Mouse (Mus musculus) adrenal gland, adult 2 months (tissue): ENCODE results near the gene Adamts14. TPM values are rescaled to one million over a fixed set of nuclear protein-coding genes. Genes with fewer than 3 reads are reported as not detected.

ENCODE experiments used
- DNase-seq: peaks from one replicate; pipeline ENCODE4 v3.0.0; 2021
- polyA plus RNA-seq: library from polyadenylated mRNA; depleted of rRNA; stranded (reverse); fragments of >200 nt; gene quantifications from 2 replicates; pipeline ENCODE4 v1.2.3, GENCODE M21; 2012
- total RNA-seq, 2 experiments: library from RNA; stranded (reverse); gene quantifications; 2 replicates each; pipeline ENCODE4 v1.2.3; 2021

Adamts14 gene
- total and polyA plus RNA-seq, 3 experiments, result 2.1 to 3.2 (median 2.1) TPM

DNA sequence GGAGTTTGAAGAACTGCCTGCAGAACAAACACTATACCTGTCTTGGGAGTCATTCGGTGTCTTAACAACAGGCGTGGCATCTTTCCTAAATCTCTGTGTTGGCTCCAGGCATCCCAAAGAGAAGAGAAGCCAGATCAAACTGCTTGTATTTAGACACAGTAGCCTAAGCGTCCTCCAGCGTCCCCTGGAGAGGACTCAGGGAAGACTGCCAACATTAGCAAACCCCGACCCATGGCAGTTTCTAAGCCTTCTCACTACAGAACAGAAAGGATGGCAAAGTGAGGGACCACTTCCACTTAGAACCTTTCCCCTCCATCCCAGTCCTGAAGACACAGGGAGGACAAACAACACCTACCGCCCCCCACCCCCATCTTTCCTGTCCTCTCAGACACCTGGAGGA is 93.3 kb downstream of the Adamts14 start:
- DNase-seq, result no peak

DNA sequence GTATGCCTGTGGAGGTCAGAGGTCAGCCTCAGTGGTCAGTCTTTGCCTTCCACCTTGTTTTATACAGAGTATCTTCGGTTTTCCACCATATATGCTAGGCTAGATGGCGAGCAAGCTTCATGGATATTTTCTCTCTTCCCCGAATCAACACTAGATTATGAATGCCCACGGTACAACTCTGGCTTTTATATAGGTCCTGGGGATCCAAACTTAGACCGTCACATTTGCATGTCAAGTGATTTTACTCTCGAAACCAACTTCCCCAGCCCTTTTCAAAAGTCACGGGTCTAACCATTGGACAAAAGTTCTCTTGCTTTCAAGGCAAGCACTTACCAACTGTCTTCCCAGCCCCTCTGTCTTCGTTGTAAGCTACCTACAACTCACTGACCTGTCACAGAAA is 94.6 kb downstream of the Adamts14 start:
- DNase-seq, result no peak

DNA sequence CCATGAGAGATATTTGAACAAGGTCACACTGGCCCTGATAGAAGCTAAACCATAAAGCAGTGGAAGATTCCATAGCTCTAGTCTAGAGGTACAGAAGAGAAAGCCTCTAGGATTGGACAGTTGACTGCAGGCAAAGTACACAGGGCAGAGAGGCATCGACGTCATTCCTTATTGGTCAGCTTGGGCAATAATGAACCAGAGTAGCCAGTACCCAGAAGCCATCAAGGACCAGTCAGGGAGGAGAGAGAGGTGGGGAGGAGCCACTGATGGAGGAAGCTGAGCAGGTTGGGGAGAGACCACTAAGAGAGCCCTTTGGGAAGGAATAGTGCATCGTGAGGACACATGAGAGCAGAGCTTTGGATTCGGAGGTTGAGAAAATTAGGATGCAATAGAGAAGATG is 95.5 kb downstream of the Adamts14 start:
- DNase-seq, result peak; percentile 31

DNA sequence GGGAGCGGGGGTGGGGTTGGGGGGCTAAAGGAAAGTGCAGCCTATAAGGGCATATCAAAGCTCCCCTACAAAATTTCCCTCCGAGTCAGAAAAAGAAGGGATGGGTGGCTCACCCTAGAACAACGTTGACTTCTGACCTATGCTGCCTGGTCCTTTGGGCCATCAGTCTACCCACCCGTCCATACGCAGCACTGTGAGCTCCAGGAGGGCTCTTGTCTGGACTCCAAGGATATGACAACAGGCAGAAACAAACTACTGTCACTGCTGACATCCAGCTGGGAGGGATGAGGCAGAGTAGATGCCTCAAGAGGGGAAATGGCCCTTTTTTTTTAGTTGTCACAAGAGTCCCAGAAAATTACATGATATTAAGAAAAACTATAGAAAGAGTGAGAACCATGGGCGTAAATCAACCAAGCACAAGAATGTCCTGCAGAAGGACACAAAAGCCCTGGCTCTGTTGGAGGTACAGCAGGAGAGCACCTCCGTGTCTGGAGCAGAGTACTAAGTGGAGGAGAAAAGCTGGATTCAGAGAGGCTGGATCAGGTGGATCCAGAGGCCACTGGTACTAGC is 96.9 kb downstream of the Adamts14 start:
- no peak for DNase-seq

DNA sequence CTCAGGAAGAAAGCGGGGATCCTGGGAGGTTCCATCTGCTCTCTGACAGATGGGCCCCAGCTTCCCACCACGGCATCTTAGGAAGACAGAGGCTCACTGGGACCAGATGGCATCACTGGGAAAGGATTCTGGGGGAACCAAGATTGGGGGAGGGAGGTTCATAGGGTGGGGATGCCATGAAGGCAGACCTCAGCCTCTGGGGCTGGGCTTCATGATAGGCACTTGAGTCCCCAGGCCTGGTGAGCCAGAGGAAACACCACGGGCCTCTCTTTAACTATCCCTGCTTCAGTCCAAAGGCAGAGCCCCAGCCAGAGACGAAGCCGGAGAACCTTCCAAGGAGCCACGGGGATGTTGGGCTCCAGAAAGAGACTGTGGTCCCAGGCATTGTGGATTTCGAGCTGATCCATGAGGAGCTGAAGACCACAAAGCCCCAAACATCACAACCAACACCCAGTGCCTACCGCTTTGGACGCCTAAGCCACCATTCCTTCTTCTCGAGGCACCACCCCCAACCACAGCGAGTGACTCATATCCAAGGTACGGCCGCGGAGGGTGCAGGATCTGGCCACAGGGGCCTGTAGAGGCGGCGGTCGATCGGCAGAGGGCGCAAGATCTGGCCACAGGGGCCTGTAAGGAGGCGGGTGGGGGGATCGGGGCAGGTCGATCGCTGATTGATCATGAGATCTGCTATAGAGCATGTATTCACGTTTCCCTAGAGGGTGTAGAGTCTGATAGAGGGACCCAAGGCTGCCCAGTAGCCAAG is 97.6 kb downstream of the Adamts14 start:
- peak; percentile 30 for DNase-seq

DNA sequence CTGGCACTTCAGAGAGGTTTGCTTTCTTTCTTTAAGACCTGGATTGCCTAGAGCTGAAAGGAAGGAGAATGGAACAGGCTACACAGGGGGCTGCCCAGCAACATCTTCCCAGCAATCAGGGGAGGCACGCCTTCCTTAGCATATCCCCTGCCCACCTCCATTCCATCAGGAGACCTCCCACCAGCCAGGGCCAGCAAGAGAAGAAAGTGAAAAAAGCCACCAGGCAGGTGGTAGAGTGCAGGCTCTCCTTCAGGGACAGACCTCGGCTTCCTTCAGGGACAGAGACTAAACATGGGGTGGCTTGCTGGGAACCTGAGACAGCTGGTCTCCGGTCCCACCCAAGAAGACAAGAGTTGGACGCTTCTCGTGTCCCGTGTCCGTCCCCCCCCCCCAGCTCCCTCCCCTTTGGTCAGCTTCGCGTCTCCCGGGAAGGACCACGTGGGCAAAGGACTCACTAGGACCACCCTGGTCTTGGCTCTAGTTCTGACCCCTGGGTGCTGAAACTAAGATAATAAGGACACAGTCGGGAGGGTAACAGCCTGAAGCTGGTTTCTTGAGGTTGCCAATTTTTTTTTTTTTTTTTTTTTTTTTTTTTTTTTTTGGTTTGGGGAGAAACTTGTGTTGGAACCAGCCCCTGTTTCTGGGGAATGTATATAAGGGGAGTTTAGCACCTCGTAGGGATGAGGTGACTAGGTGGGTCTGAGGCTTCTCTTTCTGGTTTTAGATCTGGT is 98.4 kb downstream of the Adamts14 start:
- no peak for DNase-seq

DNA sequence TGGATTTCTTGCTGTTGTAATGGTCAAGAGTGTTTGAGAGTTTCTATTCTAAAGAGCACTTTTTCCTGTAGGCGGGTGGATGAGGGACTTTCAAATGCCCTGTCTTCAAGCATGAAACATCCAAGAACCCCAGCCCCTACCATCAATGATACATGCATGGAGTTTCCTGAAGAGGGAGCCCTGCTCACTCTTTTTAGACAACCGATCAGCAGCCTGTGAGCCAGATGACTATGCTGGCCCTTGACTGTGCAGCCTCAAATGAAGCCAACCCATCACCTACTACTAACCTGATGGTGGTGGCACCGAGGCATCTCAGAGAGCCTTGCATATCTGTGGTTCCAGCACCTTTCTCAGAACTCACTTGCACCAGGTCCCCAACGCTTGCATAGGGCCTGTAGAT is 100.7 kb downstream of the Adamts14 start:
- no peak for DNase-seq

DNA sequence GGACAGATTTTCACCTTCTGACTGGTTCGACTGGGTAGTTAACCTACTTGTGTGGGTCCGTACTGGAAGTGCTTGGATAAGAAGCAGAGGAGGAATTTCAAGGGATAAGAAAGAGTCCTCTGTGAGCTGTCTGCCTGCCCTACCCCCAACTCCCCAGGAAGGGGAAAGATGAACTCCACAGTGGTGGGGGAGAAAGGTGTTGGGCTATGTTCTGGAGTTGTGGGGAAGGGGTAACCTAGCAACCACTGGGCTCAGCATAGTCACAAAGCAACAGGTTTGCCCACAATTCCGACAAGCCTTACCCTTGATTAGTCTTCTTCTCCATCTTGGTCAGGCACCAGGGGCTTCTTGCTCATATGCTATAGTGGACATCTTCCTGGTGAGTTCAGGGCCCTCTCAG is 101.6 kb downstream of the Adamts14 start, which contains the start of gene Tbata:
TSS of gene Tbata (plus strand) at position 301 of the 400 bp plus-strand sequence.
- no peak for DNase-seq

DNA sequence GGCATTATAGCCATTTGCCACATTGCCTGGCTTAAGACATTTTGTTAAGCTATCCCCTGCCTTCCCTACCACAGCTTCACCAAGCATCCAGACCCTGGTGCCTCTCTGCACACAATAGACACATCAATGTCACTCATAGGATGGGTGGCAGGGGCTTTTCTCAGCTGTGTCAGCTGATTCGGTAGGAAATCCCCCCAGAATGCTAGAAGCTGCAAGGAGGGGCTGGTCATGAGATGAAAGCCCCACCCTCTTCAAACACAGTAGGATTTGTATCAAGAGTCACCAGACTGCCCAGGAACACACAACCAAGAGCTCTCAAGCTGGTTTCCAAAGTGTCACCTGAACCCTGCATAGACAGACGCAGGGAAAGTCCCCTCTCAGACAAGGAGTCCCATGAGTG is 104.8 kb downstream of the Adamts14 start:
- DNase-seq, result no peak

DNA sequence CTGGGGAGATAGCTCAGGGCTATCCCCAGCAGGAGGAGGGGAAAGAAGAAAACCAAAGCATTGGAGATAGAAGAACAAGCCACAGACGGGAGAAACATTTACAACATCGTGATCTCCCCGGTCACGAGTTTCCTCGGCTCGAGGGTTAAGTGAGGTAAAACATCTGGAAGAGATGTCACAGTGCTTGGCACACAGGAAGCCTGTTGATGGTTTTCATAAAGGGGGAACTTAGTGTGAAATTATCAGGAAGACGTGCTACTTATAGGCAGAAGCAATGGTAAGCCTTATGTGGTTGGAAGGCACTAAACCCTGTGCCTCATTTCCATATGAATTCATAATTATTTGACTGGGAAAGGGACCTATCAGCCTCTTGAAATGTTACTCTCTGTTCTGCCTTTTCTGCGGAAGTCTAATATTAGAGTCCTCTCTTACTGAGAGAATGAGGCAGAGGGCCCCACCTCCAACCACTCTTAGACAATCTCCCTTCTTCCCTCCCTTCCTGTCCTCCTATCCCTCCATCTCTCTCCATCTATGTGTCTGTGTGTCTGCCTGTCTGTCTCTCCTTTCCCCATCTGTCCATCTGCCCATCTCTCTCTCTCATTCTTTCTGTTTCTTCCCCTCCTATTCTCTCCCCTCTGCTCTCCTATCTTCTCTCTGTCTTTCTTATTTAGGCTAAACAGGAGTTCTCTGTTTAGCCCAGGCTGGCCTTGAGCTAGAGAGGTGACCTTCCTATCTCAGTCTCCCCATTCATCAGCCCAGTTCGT is 105.7 kb downstream of the Adamts14 start:
- no peak for DNase-seq

DNA sequence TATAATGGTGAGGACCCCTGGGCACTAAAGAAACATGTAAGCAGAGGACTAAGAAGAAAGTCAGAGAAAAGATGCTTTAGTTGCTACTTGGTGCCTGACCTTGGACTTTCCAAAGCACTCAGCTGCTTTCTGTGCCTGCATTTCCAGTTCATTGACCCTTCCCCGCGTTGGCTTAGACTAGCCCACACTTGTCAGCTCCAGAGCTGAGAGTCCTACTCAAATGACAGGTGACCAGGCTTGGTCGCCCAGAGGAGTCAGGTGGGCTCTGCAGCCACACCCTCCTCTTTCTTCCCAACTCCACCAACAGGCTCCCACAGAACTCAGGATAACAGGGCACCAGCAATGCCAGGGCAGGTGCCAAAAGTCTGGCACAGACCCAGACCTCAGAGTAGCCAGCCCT is 110.9 kb downstream of the Adamts14 start:
- no peak for DNase-seq

DNA sequence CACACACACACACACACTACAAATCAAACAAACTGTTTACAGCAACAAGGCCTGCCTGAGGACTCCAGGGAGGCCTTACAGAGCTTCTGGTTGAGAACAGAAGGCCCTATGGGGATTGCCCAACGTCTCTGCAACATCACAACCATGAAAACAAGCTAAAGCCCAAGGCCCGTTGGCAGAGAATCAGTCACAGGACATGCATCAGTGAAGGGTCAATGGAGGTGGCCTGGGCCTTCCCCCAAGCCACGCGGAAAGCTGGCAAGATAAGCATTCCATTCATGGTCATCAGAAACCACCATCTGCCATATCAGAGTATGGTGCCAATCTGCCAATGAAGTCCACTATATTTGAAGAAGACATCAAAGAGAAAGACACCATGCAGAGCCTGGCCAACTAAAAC is 112.6 kb downstream of the Adamts14 start:
- DNase-seq, result peak; percentile 71

DNA sequence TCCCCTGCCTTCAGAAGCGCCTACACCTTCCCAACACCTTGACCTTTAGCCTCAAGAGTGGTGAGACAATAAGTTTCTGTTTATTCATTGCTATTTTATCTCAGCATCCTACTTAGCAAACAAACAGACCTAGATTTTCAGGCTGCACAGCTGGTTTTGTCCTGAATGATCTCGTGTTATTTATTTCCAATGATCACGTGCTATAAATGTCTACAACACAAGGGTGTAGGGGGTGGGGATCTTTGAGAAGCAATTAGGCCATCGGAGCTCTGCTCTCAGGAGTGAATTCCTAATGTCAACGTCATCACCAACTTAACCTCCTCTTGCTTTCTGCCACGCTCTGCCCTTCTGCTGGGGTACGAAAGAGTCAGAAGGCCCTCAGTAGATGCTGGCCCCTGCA is 113.1 kb downstream of the Adamts14 start:
- DNase-seq, result no peak

DNA sequence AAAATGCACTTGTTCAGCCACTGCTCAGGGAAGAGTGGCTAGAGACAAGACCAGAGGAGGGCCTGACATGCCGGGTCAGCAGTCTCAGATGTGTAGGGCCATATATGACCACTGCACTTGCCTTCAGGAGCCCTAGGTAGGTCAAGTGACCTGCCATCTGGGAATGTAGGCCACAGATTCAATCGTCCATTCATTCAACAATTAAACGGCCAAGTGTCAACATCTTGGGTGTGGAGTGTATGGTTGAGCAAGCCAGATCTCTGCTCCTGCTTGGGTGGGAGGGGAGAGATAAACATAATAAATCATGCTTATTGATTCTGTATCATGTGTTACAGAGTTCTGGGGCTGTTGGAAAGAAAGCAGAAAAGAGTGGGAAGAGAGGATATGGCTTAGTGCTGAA is 114.6 kb downstream of the Adamts14 start:
- no peak for DNase-seq

DNA sequence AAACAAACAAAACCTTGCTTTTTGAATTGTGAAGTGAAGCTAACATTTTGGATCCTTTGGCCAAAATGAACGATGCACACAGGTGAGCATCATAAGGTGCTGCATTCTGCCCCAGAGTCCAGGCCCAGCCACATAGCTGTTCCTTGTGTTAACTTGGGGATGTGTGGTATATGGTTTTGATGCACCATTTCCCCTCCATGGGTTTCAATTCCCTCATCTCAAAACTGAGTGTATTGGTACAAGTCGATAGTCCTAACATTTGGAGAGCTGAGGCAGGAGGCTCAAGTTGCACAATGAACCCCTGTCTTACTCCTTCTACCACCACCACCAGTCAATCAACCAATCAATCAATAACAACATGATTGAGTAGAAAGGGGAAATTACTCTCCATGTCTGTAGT is 116.8 kb downstream of the Adamts14 start:
- no peak for DNase-seq

DNA sequence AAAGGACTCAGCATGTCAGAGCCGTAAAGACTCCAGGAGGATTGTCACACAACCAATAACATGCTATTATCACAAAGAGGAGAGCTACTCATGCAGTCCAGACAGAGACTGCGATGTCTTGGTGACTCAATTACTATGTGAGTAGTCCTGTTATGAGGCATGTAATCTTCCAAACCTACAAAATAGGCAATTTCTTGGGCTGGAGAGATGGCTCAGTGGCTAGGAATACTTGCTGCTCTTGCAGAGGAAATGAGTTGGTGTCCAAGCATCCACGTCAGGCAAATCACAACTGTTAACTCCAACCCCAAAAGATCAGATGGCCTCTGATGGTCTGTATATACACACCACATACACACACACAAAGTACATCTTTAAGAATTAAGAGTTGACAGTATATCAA is 117.6 kb downstream of the Adamts14 start:
- no peak for DNase-seq

DNA sequence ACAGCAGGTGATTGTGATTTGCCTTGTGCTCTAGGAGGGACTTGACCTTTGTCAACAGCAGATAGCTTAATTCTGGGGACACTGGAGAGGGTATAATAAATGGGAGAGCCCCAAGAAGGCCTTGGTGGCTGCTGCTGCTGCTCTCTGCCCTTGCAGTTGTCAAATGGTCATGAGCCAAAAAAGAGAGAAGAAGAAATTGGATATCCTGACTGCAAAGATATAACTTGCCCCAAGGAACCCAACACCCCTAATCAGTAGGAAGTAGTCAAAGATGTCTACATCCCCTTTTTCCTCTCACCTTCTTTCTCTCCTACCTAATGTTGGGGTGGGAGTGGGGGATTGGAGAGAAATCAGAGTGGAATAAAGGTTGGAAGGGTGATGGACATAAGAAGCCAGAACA is 121.1 kb downstream of the Adamts14 start:
- no peak for DNase-seq

DNA sequence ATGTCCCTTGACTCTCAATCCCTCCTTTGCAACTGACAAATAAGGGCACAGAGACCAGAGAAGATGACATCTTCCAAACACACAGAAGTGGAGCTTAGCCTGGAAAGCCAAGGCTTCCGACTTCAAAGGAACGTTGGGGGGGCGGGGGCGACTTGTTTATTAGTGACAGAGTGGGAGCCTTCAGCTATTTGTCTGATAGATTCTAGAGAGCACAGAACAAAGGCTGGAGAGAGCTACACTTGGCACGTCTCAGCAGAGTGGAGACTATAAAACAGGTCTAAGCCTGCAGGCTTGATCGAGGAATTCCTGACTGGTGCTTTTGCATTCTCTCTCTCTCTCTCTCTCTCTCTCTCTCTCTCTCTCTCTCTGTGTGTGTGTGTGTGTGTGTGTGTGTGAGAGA is 122.6 kb downstream of the Adamts14 start:
- peak; percentile 19 for DNase-seq

DNA sequence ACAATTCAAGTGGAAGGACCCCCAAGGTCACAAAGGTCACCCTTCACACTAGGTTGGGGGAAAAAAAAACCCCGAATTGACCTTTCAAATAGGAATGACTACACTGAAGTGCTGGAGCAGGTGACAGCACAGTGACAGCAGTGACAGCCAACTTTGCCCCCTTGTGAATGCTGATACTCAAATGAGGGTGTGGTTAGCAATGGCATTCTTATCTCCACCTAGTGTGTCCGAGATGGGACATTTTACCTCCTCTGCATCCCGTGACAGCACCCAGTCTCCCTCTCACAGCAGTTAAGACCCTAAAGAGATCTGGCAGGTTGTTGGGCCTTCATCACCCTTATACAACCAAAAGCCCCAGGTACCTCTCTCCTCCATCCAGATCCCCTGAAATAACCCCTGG is 123.8 kb downstream of the Adamts14 start:
- DNase-seq, result no peak

DNA sequence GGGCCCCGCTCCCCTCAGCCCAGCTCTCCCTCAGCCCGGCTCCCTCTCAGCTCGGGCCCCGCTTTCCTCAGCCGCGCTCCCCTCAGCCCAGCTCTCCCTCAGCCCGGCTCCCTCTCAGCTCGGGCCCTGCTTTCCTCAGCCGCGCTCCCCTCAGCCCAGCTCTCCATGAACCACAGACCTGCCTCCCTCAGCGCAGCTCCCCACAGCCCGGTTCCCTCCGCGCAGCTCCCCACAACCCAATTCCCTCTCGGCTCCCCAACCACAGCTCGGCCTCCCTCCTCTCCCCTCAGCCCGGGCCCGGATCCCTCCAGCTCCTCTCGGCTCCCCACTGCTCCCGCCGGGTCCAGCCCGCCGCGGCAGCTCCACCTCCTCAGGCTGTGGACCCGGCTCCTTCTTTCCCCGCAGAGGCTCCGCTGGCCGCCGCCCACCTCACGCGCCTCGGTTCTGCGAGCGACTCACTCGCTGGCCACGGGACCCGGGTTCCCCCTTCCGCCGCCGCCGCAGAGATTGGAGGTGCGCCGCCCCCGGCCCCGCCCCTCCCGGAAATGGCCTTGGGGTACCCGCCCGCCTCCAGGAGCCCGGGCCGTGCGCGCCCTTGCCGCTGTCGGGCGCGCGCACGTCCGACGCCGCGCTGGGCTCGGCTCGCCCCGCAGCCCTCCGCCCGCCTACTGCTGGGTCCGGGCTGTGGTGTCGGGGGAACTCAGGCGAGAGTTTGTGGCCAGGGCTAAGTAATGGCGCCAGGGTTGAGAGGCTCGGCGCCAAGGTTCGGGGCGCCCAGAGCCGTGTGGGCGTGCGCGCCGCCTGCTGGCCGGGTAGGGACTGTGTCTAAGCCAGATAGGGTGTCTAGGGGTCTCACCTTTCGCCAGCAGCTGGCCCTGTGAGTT is 125.8 kb downstream of the Adamts14 start, which contains the start of gene Sgpl1:
TSS of gene Sgpl1 (minus strand) at position 547 of the 884 bp plus-strand sequence.
- peak; percentile 97 for DNase-seq
